ENCODE assay signal across 8 mouse cellular contexts in genomic region chr3:144201794-144202573, GRCm38 (mm10). TPM values are rescaled to one million over a fixed set of nuclear protein-coding genes. Genes with fewer than 3 reads are reported as not detected.
DNase-seq lines count a peak whose midpoint lies in the region; ATAC-seq lines count a peak whose summit lies in the region.

No protein-coding gene starts in this region.

- H3K27ac ChIP-seq in hindbrain, embryonic 15.5 days (replicated peaks): peak overlapping the region; percentile 98
- H3K27ac ChIP-seq in midbrain, embryonic 10.5 days (replicated peaks): peak overlapping the region; percentile 97

- H3K4me3 ChIP-seq in hindbrain, embryonic 15.5 days: peak overlapping the region; percentile 92
- H3K4me3 ChIP-seq in midbrain, embryonic 10.5 days: peak overlapping the region; percentile 89

- peak overlapping the region; percentile 92 for H3K4me2 ChIP-seq in hindbrain, embryonic 15.5 days

- peak; percentile 94 for DNase-seq in Muller cell, postnatal 12 days (ENCODE audit: inconsistent ontology term)
- DNase-seq in cerebellum, adult 8-10 months: peak; percentile 33
- peak; percentile 77 for DNase-seq in gastrocnemius, adult 18-20 months (ENCODE audit: low spot score)
- DNase-seq in left cerebral cortex, postnatal 4 days: peak; percentile 84
- peak; percentile 90 for DNase-seq in midbrain, embryonic 10.5 days (ENCODE audit: low spot score)
- peak; percentile 78 for DNase-seq in right cerebral cortex, postnatal 4 days
- DNase-seq in yolk sac, embryonic 10.5 days (ENCODE audit: low spot score): peak; percentile 96

- peak; percentile 13; the same call in 1 of the 2 replicates for ATAC-seq in hindbrain, embryonic 15.5 days (ENCODE audit: low FRiP score, low read depth)

- H3K36me3 ChIP-seq in hindbrain, embryonic 15.5 days: no peaks in the 10 kb centered on the region
- peaks cover 8% of the 10 kb centered on the region for H3K36me3 ChIP-seq in midbrain, embryonic 10.5 days

- no peaks in the 10 kb centered on the region for H3K27me3 ChIP-seq in hindbrain, embryonic 15.5 days
- H3K27me3 ChIP-seq in midbrain, embryonic 10.5 days (ENCODE audit: low read depth, poor library complexity, severe bottlenecking): peaks cover 25% of the 10 kb centered on the region

- under 1% methylated on average over 56 of the region's 64 CpGs for WGBS in hindbrain, embryonic 15.5 days
- under 1% methylated on average over 61 of the region's 64 CpGs for WGBS in midbrain, embryonic 10.5 days

- intact Hi-C loops in left cerebral cortex, postnatal 4 days (cut with DNase I): loop anchor here (5.0 to 10.0 kb wide), 3 partner anchors 193 to 957 kb away; no protein-coding TSS in a partner anchor

- H3K9ac ChIP-seq in hindbrain, embryonic 15.5 days: peak overlapping the region; percentile 96

- H3K9me3 ChIP-seq in hindbrain, embryonic 15.5 days: no peaks in the 10 kb centered on the region
- H3K9me3 ChIP-seq in midbrain, embryonic 10.5 days (replicated peaks): no peaks in the 10 kb centered on the region

- H3K4me1 ChIP-seq in hindbrain, embryonic 15.5 days (replicated peaks): peaks cover 56% of the 10 kb centered on the region
- peaks cover 60% of the 10 kb centered on the region for H3K4me1 ChIP-seq in midbrain, embryonic 10.5 days

RNA-seq across cellular contexts. Expression of gene Lmo4, which starts 3.0 kb away (rescaled TPM):
- total RNA-seq in gastrocnemius, adult 18-20 months (2021): 10 to 100 TPM; 19.9 to 24.2 TPM
- 109 and 117 TPM in 2 replicates for polyA plus RNA-seq in hindbrain, embryonic 15.5 days (2015; fragmentation: Nextera tagmentation; extraction: Ambion mirVana)
- 100 to 1,000 TPM; 268 to 293 TPM for total RNA-seq in left cerebral cortex, postnatal 4 days (2021)
- polyA plus RNA-seq in midbrain, embryonic 10.5 days (2016; fragmentation: Nextera tagmentation; extraction: Ambion mirVana): 26.8 and 27.4 TPM in 2 replicates

Comparison
In these comparisons a context has a peak if more than half of its experiments do, and no peak if none do; other contexts are left out.
1. Peak in every context shown above with its lines: DNase-seq, ATAC-seq, H3K4me3 ChIP-seq and H3K27ac ChIP-seq.
2. DNase-seq: peak in every context shown above with its lines; median percentile 96 in yolk sac, embryonic 10.5 days; 94 in Muller cell, postnatal 12 days; 90 in midbrain, embryonic 10.5 days; 84 in left cerebral cortex, postnatal 4 days; 78 in right cerebral cortex, postnatal 4 days; 77 in gastrocnemius, adult 18-20 months; 33 in cerebellum, adult 8-10 months.
3. RNA of gene Lmo4, which starts 3.0 kb away (total RNA-seq): 268 to 293 TPM in left cerebral cortex, postnatal 4 days; 19.9 to 24.2 TPM in gastrocnemius, adult 18-20 months; every median in the first group is over 10 times any median in the second.